Mouse (Mus musculus) testis, adult 2 months (tissue): Measurements from ENCODE around the gene Hgd. TPM values are rescaled to one million over a fixed set of nuclear protein-coding genes. Genes with fewer than 3 reads are reported as not detected.
A peak's percentile ranks its signal among the peaks of the same experiment; 100 is the strongest.

Source experiments
- H3K27ac ChIP-seq: fragments of 200-500 bp; 2 replicates; pipeline ENCODE4 v1.5.1; 2012; ENCODE audit warnings: low read depth, low read length; ENCODE audit not compliant: control insufficient read depth, insufficient read depth
- H3K27me3 ChIP-seq: fragments of 200-500 bp; 2 replicates; pipeline ENCODE4 v1.6.1; 2012; ENCODE audit warnings: mild to moderate bottlenecking, low read length, moderate library complexity; ENCODE audit not compliant: control insufficient read depth, insufficient read depth
- H3K36me3 ChIP-seq: fragments of 200-500 bp; 2 replicates; pipeline ENCODE4 v1.6.1; 2012; ENCODE audit warnings: mild to moderate bottlenecking, low read length; ENCODE audit not compliant: control insufficient read depth, insufficient read depth
- H3K4me1 ChIP-seq: fragments of 200-500 bp; 2 replicates; pipeline ENCODE4 v1.6.1; 2012; ENCODE audit warnings: low read length; ENCODE audit not compliant: control insufficient read depth, insufficient read depth
- H3K4me3 ChIP-seq: fragments of 200-500 bp; 2 replicates; pipeline ENCODE4 v1.5.1; 2012; ENCODE audit warnings: low read depth, mild to moderate bottlenecking, low read length, moderate library complexity, mixed read lengths; ENCODE audit not compliant: control insufficient read depth
- CTCF ChIP-seq: fragments of 200-500 bp; IDR thresholded peaks from 2 replicates; pipeline ENCODE4 v1.5.1; 2012; ENCODE audit warnings: low read depth, mild to moderate bottlenecking, inconsistent platforms, low read length, moderate library complexity; ENCODE audit not compliant: control insufficient read depth, insufficient read depth, insufficient replicate concordance
- POLR2A ChIP-seq: fragments of 200-500 bp; IDR thresholded peaks from 2 replicates; pipeline ENCODE4 v1.6.1; 2012; ENCODE audit warnings: low read depth, mild to moderate bottlenecking, inconsistent platforms, low read length, moderate library complexity; ENCODE audit not compliant: control insufficient read depth
- polyA plus RNA-seq: library from polyadenylated mRNA; depleted of rRNA; stranded (reverse); fragments of >200 nt; gene quantifications from 2 replicates; pipeline ENCODE4 v1.2.3, GENCODE M21; 2012

The Hgd gene
- polyA plus RNA-seq, 1 experiment = 1.2 TPM

- H3K4me3 ChIP-seq = peak within 1 kb of the TSS; percentile 91
- no peaks in the 10 kb centered on the region for H3K27me3 ChIP-seq
- H3K27ac ChIP-seq = peak within 1 kb of the TSS; percentile 80
- no peaks in the 10 kb centered on the region for H3K36me3 ChIP-seq
- TF ChIP-seq POLR2A (peak; percentile 69), CTCF (no peak)
- H3K4me1 ChIP-seq = peaks cover 5% of the 10 kb centered on the region; the same call in 1 of the 2 replicates
These were observed 74.0 kb downstream of the Hgd start, which contains the start of gene Ndufb4 for GRCm38 (mm10) chr16:37653731-37654657. Ndufb4 (minus strand) TSS chr16:37654453.

- H3K36me3 ChIP-seq = no peaks in the 10 kb centered on the region
- H3K4me3 ChIP-seq = no peak overlapping the region
- H3K4me1 ChIP-seq = peaks cover 5% of the 10 kb centered on the region; the same call in 1 of the 2 replicates
- no peaks in the 10 kb centered on the region for H3K27me3 ChIP-seq
- TF ChIP-seq POLR2A (no peak), CTCF (no peak)
- H3K27ac ChIP-seq = peak overlapping the region; percentile 65; the same call in 1 of the 2 replicates
These were observed 75.0 kb downstream of the Hgd start for GRCm38 (mm10) chr16:37654831-37655455.

GRCm38 (mm10) chr16:37655756-37656347, 75.9 kb downstream of the Hgd start:
- Histone ChIP-seq H3K27ac (no peak overlapping the region), H3K36me3 (no peaks in the 10 kb centered on the region), H3K27me3 (no peaks in the 10 kb centered on the region), H3K4me3 (no peak overlapping the region), H3K4me1 (peaks cover 5% of the 10 kb centered on the region; the same call in 1 of the 2 replicates)
- TF ChIP-seq POLR2A (no peak), CTCF (no peak)

- no peak overlapping the region for H3K4me3 ChIP-seq
- no peaks in the 10 kb centered on the region for H3K36me3 ChIP-seq
- no peaks in the 10 kb centered on the region for H3K27me3 ChIP-seq
- peaks cover 5% of the 10 kb centered on the region; the same call in 1 of the 2 replicates for H3K4me1 ChIP-seq
- no peak overlapping the region for H3K27ac ChIP-seq
- TF ChIP-seq POLR2A (no peak), CTCF (no peak)
These were observed 76.8 kb downstream of the Hgd start for GRCm38 (mm10) chr16:37656796-37657195.

- no peak for TF ChIP-seq CTCF
- no peak for TF ChIP-seq POLR2A
These were observed 83.9 kb downstream of the Hgd start for GRCm38 (mm10) chr16:37663643-37664459.

GRCm38 (mm10) chr16:37665394-37665935, 85.5 kb downstream of the Hgd start:
- no peak for TF ChIP-seq POLR2A
- no peak for TF ChIP-seq CTCF
- H3K4me1 ChIP-seq = no peaks in the 10 kb centered on the region
- H3K36me3 ChIP-seq = no peaks in the 10 kb centered on the region

More at GRCm38 (mm10) chr16:37663643-37664459, 83.9 kb downstream of the Hgd start:
- Histone ChIP-seq H3K36me3 (no peaks in the 10 kb centered on the region), H3K27me3 (no peaks in the 10 kb centered on the region), H3K4me1 (no peaks in the 10 kb centered on the region), H3K27ac (no peak overlapping the region), H3K4me3 (no peak overlapping the region)

More at GRCm38 (mm10) chr16:37665394-37665935, 85.5 kb downstream of the Hgd start:
- Histone ChIP-seq H3K27ac (no peak overlapping the region), H3K4me3 (no peak overlapping the region), H3K27me3 (no peaks in the 10 kb centered on the region)
